Mouse (Mus musculus) layer of hippocampus, postnatal 14 days (tissue): ENCODE results near the gene Ncapg. TPM values are rescaled to one million over a fixed set of nuclear protein-coding genes. Genes with fewer than 3 reads are reported as not detected.

Source experiments
- DNase-seq, 2 experiments: peaks; one replicate each; pipeline ENCODE4 v3.0.0; 2021 to 2022; ENCODE audit warnings: low spot score in 2 of 2, mixed read lengths in 1 of 2
- total RNA-seq, 2 experiments: library from RNA; stranded (reverse); gene quantifications; 2 replicates each; pipeline ENCODE4 v1.2.3; 2021

Gene Ncapg
- total RNA-seq, 2 experiments from 2014 or later, result 0.81 to 1.7 TPM

DNA sequence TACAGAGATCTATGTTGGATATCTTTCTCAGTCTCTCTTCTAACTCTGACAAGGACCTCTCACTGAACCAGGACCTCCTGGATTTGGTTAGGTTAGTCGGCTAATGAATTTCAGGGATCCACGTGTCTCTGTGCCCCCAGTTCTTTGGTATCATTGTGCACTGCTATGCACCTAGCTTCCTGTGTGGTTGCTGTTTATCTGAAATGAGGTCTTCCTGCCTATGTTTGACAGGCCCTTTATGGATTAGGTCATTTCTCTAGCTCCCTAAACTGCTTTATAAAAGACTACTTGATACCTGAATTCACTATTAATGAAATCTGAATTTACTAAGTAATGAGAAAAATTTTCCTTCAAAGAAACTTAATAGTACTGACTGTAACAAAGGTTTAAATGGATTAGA is 21.1 kb downstream of the Ncapg start:
- DNase-seq, result no peak

DNA sequence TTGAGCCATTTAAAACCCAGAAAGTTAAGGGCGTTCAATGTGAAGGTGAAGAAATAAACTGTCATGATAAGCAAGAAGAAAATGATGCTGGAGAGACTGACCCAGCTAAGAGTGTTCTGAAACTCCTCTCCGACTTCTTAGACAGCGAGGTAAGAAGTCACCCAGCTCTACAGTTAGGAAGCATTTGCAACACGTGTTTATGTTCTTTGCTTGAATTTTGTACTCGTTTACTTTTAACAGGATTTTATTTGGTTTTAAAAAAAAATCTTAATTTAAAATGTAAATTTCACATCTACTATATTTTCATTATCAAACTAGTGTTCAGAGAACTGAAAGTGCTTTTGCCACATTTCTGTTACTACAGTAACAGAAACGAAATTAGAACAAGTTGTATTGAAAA is 22.0 kb downstream of the Ncapg start:
- no peak for DNase-seq

DNA sequence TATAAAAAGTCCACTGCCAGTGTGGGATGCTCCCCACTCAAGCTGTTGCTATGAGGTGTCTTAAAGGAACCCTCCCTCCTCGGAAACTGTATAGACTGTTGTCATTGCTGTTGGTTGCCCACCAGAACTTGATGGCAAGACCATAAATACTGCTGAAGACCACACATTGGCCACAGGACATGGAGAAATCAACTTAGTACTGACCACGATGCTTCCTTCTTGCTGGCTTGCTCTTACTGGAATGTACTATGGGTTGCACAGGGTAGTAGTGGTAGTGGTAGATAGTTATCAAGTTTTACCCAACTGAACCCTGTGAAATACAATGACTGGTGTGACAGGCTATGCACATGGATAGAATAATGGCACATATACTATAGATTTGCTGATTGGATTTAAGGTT is 37.1 kb downstream of the Ncapg start:
- DNase-seq, result no peak

DNA sequence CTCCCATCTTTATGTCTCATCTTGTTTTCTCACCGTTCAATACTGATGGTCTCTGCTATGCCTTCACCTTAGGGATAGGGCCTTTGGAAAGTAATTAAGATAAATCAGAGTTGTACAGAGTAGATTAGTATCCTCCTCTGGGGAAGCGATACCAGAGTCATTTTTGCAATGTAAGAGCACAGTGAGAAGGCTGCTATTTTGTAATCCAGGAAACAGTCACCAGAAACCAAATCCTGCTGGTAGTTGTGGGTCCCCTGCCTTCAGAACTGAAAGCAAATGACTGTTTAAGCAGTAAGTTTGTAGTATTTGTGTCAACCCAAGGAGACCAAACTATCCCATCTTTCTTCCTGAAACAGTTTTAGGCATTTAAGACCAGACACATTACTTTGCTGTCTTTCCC is 39.9 kb downstream of the Ncapg start:
- DNase-seq, result no peak

DNA sequence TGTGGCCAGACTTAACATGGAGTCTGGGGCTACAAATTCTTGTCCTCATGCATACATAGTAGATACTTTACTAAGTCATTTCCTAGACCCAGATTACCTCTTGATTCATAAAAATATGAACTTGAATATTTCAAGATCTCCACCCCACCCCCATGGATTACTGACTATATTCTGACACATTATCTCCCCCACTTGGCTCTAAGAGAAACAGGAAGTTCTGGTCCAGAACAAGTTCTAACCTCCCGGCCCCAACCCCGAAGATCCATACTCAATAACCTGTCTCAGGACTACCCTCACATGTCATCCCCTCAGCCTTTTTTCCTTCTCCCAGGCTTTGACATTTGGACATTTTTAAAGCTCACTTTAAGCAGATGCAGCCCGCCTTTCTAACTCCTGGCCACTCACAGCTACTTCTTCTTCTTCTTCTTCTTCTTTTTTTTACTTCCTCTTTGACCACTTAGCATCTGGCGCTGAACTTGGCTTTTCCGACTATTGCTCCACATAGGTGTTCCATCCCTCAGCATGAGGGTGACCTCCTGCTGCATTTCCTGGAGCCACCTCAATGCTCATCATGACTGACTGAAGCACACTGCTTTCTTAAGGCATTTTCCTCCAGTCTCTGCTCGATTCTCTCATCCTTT is 49.2 kb downstream of the Ncapg start:
- DNase-seq, result no peak

DNA sequence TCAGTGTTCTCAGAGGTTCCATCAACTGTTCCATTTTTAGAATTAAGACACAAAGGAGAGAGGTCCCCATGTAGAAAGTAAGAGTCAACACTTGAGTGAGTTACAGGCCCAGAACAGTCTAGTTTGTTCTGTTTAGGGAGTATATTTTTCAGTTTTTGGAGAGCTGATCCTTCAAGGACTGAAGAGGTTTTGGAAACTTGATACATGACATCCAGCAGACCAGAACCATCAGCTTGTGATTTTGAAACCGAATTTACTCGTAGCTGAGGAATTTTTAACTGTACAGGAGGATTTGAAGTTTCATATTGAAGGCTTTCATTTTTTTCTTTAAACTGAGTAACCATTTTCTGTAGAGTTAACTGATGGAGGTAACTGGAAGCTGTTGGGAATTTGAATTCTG is 64.0 kb downstream of the Ncapg start:
- DNase-seq, result no peak

DNA sequence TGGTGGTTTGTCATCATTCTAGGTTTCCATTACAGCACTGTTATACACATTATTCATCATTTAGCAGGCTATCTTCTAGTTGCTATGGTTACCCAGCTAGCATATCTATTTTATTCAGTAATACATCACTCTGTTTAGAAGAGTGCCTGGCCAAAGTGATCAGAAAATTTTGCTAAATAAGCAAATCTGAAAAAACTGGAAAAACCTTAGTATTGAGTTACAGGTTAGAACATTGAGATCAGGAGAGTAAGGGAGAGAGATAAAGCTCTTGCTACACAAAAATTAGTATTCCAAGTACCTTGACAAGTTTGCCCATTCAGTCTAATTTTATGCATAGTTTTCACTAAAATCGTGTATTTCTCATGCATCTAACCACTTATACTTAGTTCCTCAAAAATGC is 68.2 kb downstream of the Ncapg start:
- DNase-seq, result no peak

Other genes with a start within 250 kb of the Ncapg start
- gene Qdpr, start 219.7 kb upstream of the Ncapg start, total RNA-seq, result 100 to 1,000 TPM; 105 TPM
- under 1 TPM in 1 of 2 experiments, not detected in 1; 0.48 TPM for gene Clrn2, start 216.2 kb upstream of the Ncapg start, total RNA-seq
- 10 to 100 TPM; 45.8 to 51.5 TPM for gene Lap3, start 176.5 kb upstream of the Ncapg start, total RNA-seq
- gene Med28, start 149.7 kb upstream of the Ncapg start, total RNA-seq, result 10 to 100 TPM; 75.4 to 82.8 TPM
- gene Fam184b, start 30.3 kb upstream of the Ncapg start, total RNA-seq, result 10 to 100 TPM; 13.5 to 16.0 TPM
- gene Lcorl, start 187.7 kb downstream of the Ncapg start, total RNA-seq, result 10 to 100 TPM; 37.0 to 39.8 TPM